Mouse (Mus musculus): ENCODE results near the gene Tfpi. TPM values are rescaled to one million over a fixed set of nuclear protein-coding genes. Genes with fewer than 3 reads are reported as not detected.

The Tfpi gene
- 24.5 and 27.0 TPM in 2 replicates for polyA plus RNA-seq (2014; fragmentation: Nextera tagmentation; extraction: Ambion mirVana)

DNA sequence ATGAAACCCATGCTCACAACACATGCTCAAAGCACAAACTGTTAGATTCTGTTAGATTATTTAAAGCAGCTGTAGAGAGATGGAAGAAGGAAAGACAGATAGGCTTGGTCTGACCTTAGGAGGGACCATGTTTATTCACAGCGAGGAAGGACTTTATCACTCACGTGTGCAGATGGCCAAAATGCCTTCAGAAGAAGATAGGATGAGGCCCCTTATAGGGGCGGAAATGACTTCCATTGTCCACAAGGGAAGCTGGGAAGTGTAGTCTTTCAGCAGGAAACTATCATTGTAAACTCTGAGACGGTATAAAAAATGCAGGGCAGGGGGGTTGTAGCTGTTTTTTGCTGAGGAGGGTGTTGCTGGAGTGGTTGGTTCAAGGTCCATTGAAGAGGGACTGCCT is at the start of gene Tfpi:
Gene Tfpi (minus strand): TSS at position 199 of the 400 bp plus-strand sequence.
- peak within 1 kb of the TSS; percentile 25 for H3K4me2 ChIP-seq (ENCODE audit: low read depth)
- ATAC-seq (ENCODE audit: insufficient read depth, low FRiP score, low TSS enrichment) (no peak), DNase-seq (ENCODE audit: low spot score) (no peak)
- no peak within 1 kb of the TSS for H3K9ac ChIP-seq (ENCODE audit: low read length)
- no peaks in the 10 kb centered on the region for H3K9me3 ChIP-seq (ENCODE audit: control insufficient read depth, low read length)
- H3K4me3 ChIP-seq (ENCODE audit: low read depth, low read length), result peak within 1 kb of the TSS; percentile 12
- H3K4me1 ChIP-seq (ENCODE audit: control insufficient read depth, insufficient read depth, low read length), result no peaks in the 10 kb centered on the region
- WGBS, result 46% methylated on average over 4 of the region's 4 CpGs
- no peaks in the 10 kb centered on the region for H3K27me3 ChIP-seq (ENCODE audit: control insufficient read depth, insufficient read depth, low read length)
- no peaks in the 10 kb centered on the region for H3K36me3 ChIP-seq (ENCODE audit: control insufficient read depth, insufficient read depth, low read length)
- H3K27ac ChIP-seq (ENCODE audit: low read depth, low read length), result no peak within 1 kb of the TSS

- no peak overlapping the region for H3K4me2 ChIP-seq (ENCODE audit: low read depth)
- H3K4me3 ChIP-seq (ENCODE audit: low read depth, low read length), result no peak overlapping the region
- no peak overlapping the region for H3K9ac ChIP-seq (ENCODE audit: low read length)
- no peaks in the 10 kb centered on the region for H3K36me3 ChIP-seq (ENCODE audit: control insufficient read depth, insufficient read depth, low read length)
- H3K4me1 ChIP-seq (ENCODE audit: control insufficient read depth, insufficient read depth, low read length), result no peaks in the 10 kb centered on the region
- 84% methylated on average over 7 of the region's 7 CpGs for WGBS
- no peak for DNase-seq (ENCODE audit: low spot score)
- no peaks in the 10 kb centered on the region for H3K27me3 ChIP-seq (ENCODE audit: control insufficient read depth, insufficient read depth, low read length)
- no peak for ATAC-seq (ENCODE audit: insufficient read depth, low FRiP score, low TSS enrichment)
- no peaks in the 10 kb centered on the region for H3K9me3 ChIP-seq (ENCODE audit: control insufficient read depth, low read length)
- H3K27ac ChIP-seq (ENCODE audit: low read depth, low read length), result no peak overlapping the region
These were observed 49.6 kb upstream of the Tfpi start for GRCm38 (mm10) chr2:84526221-84526620.

DNA sequence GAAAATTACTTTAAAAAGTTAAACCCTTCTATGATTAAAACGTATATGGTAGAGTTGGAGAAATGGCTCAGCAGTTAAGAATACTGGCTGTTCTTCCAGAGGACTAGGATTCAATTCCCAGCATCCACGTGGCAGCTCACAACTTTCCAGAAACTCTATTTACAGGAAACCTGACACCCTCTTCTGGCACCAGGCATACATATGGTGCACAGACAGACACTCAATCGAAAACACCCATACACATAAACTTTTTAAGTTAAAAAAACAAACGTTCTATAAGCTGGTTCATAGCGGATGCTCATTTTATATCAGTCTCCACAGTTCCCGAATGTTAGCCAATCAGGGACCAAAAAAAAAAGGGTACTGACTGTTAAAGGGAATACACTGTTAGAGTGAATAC is 49.2 kb upstream of the Tfpi start:
- H3K4me1 ChIP-seq (ENCODE audit: control insufficient read depth, insufficient read depth, low read length), result no peaks in the 10 kb centered on the region
- DNase-seq (ENCODE audit: low spot score), result no peak
- H3K36me3 ChIP-seq (ENCODE audit: control insufficient read depth, insufficient read depth, low read length), result no peaks in the 10 kb centered on the region
- H3K9ac ChIP-seq (ENCODE audit: low read length), result no peak overlapping the region
- no peaks in the 10 kb centered on the region for H3K27me3 ChIP-seq (ENCODE audit: control insufficient read depth, insufficient read depth, low read length)
- 73% methylated on average over 6 of the region's 6 CpGs for WGBS
- no peak overlapping the region for H3K27ac ChIP-seq (ENCODE audit: low read depth, low read length)
- no peak for ATAC-seq (ENCODE audit: insufficient read depth, low FRiP score, low TSS enrichment)
- H3K9me3 ChIP-seq (ENCODE audit: control insufficient read depth, low read length), result no peaks in the 10 kb centered on the region
- H3K4me3 ChIP-seq (ENCODE audit: low read depth, low read length), result no peak overlapping the region
- no peak overlapping the region for H3K4me2 ChIP-seq (ENCODE audit: low read depth)

- no peaks in the 10 kb centered on the region for H3K36me3 ChIP-seq (ENCODE audit: control insufficient read depth, insufficient read depth, low read length)
- no peak overlapping the region for H3K9ac ChIP-seq (ENCODE audit: low read length)
- no peak overlapping the region for H3K27ac ChIP-seq (ENCODE audit: low read depth, low read length)
- H3K4me1 ChIP-seq (ENCODE audit: control insufficient read depth, insufficient read depth, low read length), result no peaks in the 10 kb centered on the region
- H3K27me3 ChIP-seq (ENCODE audit: control insufficient read depth, insufficient read depth, low read length), result no peaks in the 10 kb centered on the region
- H3K4me3 ChIP-seq (ENCODE audit: low read depth, low read length), result no peak overlapping the region
- DNase-seq (ENCODE audit: low spot score) (no peak), ATAC-seq (ENCODE audit: insufficient read depth, low FRiP score, low TSS enrichment) (no peak)
- H3K4me2 ChIP-seq (ENCODE audit: low read depth), result no peak overlapping the region
- H3K9me3 ChIP-seq (ENCODE audit: control insufficient read depth, low read length), result no peaks in the 10 kb centered on the region
- 94% methylated on average over 5 of the region's 5 CpGs for WGBS
These were observed 48.5 kb upstream of the Tfpi start for GRCm38 (mm10) chr2:84525047-84525446.

GRCm38 (mm10) chr2:84523994-84524393 is 47.4 kb upstream of the Tfpi start:
- no peak overlapping the region for H3K4me2 ChIP-seq (ENCODE audit: low read depth)
- H3K36me3 ChIP-seq (ENCODE audit: control insufficient read depth, insufficient read depth, low read length), result no peaks in the 10 kb centered on the region
- H3K9ac ChIP-seq (ENCODE audit: low read length), result no peak overlapping the region
- no peak overlapping the region for H3K4me3 ChIP-seq (ENCODE audit: low read depth, low read length)
- 82% methylated on average over 6 of the region's 6 CpGs for WGBS
- H3K9me3 ChIP-seq (ENCODE audit: control insufficient read depth, low read length), result no peaks in the 10 kb centered on the region
- ATAC-seq (ENCODE audit: insufficient read depth, low FRiP score, low TSS enrichment), result no peak
- no peak for DNase-seq (ENCODE audit: low spot score)
- H3K27ac ChIP-seq (ENCODE audit: low read depth, low read length), result no peak overlapping the region
- H3K4me1 ChIP-seq (ENCODE audit: control insufficient read depth, insufficient read depth, low read length), result no peaks in the 10 kb centered on the region
- H3K27me3 ChIP-seq (ENCODE audit: control insufficient read depth, insufficient read depth, low read length), result no peaks in the 10 kb centered on the region

- H3K36me3 ChIP-seq (ENCODE audit: control insufficient read depth, insufficient read depth, low read length), result no peaks in the 10 kb centered on the region
- H3K9me3 ChIP-seq (ENCODE audit: control insufficient read depth, low read length), result no peaks in the 10 kb centered on the region
- ATAC-seq (ENCODE audit: insufficient read depth, low FRiP score, low TSS enrichment), result no peak
- DNase-seq (ENCODE audit: low spot score), result no peak
- no peak overlapping the region for H3K4me2 ChIP-seq (ENCODE audit: low read depth)
- H3K4me1 ChIP-seq (ENCODE audit: control insufficient read depth, insufficient read depth, low read length), result no peaks in the 10 kb centered on the region
- 80% methylated on average over 6 of the region's 6 CpGs for WGBS
- H3K9ac ChIP-seq (ENCODE audit: low read length), result no peak overlapping the region
- no peaks in the 10 kb centered on the region for H3K27me3 ChIP-seq (ENCODE audit: control insufficient read depth, insufficient read depth, low read length)
- no peak overlapping the region for H3K27ac ChIP-seq (ENCODE audit: low read depth, low read length)
- no peak overlapping the region for H3K4me3 ChIP-seq (ENCODE audit: low read depth, low read length)
These were observed 46.7 kb upstream of the Tfpi start for GRCm38 (mm10) chr2:84523103-84523865.

DNA sequence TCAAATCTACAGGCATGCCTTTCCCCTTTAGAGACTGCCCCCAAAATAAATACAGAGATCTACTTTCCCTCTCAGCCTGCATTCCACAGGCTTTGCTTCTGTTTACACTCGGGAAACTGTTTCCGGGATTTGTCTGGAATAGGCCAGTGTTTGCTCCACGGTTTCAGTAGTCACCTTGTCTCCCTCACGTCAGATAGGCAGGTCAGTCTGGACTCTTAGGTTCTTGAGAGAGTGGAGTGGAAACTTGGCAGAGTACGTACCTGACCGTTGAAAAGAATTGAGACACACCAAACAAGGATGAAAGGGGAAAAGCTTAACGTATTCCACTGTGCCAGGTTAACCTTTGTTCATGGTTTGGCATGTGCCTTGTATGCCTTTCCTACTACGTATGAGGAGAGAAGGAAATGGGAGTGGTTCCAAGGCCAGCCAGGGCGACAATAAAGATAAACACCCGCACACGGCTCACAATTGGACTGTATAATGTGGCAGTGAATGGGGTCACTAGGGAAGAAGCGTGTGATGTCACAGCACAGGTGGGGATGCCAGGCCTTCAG is 43.0 kb upstream of the Tfpi start:
- Histone ChIP-seq H3K4me2 (ENCODE audit: low read depth) (no peak overlapping the region), H3K36me3 (ENCODE audit: control insufficient read depth, insufficient read depth, low read length) (no peaks in the 10 kb centered on the region), H3K4me1 (ENCODE audit: control insufficient read depth, insufficient read depth, low read length) (no peaks in the 10 kb centered on the region), H3K27ac (ENCODE audit: low read depth, low read length) (no peak overlapping the region), H3K27me3 (ENCODE audit: control insufficient read depth, insufficient read depth, low read length) (no peaks in the 10 kb centered on the region), H3K9ac (ENCODE audit: low read length) (no peak overlapping the region), H3K9me3 (ENCODE audit: control insufficient read depth, low read length) (no peaks in the 10 kb centered on the region; the same call in 1 of the 2 replicates), H3K4me3 (ENCODE audit: low read depth, low read length) (no peak overlapping the region)
- WGBS, result 75% methylated on average over 12 of the region's 12 CpGs
- ATAC-seq (ENCODE audit: insufficient read depth, low FRiP score, low TSS enrichment), result no peak
- DNase-seq (ENCODE audit: low spot score), result no peak

- DNase-seq (ENCODE audit: low spot score) (no peak), ATAC-seq (ENCODE audit: insufficient read depth, low FRiP score, low TSS enrichment) (no peak)
- no peak overlapping the region for H3K4me3 ChIP-seq (ENCODE audit: low read depth, low read length)
- no peaks in the 10 kb centered on the region for H3K27me3 ChIP-seq (ENCODE audit: control insufficient read depth, insufficient read depth, low read length)
- no peaks in the 10 kb centered on the region; the same call in 1 of the 2 replicates for H3K9me3 ChIP-seq (ENCODE audit: control insufficient read depth, low read length)
- 64% methylated on average over 5 of the region's 5 CpGs for WGBS
- no peak overlapping the region for H3K4me2 ChIP-seq (ENCODE audit: low read depth)
- H3K27ac ChIP-seq (ENCODE audit: low read depth, low read length), result no peak overlapping the region
- H3K4me1 ChIP-seq (ENCODE audit: control insufficient read depth, insufficient read depth, low read length), result no peaks in the 10 kb centered on the region
- no peak overlapping the region for H3K9ac ChIP-seq (ENCODE audit: low read length)
- no peaks in the 10 kb centered on the region for H3K36me3 ChIP-seq (ENCODE audit: control insufficient read depth, insufficient read depth, low read length)
These were observed 42.2 kb upstream of the Tfpi start for GRCm38 (mm10) chr2:84518767-84519166.

- H3K27ac ChIP-seq (ENCODE audit: low read depth, low read length), result no peak overlapping the region
These were observed 36.7 kb upstream of the Tfpi start for GRCm38 (mm10) chr2:84513281-84513680.

More at GRCm38 (mm10) chr2:84513281-84513680, 36.7 kb upstream of the Tfpi start:
- Histone ChIP-seq H3K9me3 (ENCODE audit: control insufficient read depth, low read length) (no peaks in the 10 kb centered on the region; the same call in 1 of the 2 replicates), H3K9ac (ENCODE audit: low read length) (no peak overlapping the region), H3K4me2 (ENCODE audit: low read depth) (no peak overlapping the region), H3K4me3 (ENCODE audit: low read depth, low read length) (no peak overlapping the region), H3K4me1 (ENCODE audit: control insufficient read depth, insufficient read depth, low read length) (no peaks in the 10 kb centered on the region), H3K27me3 (ENCODE audit: control insufficient read depth, insufficient read depth, low read length) (no peaks in the 10 kb centered on the region), H3K36me3 (ENCODE audit: control insufficient read depth, insufficient read depth, low read length) (0 out of 2 replicates have a peak, but pooled peaks cover 2% of the 10 kb centered on the region)
- ATAC-seq (ENCODE audit: insufficient read depth, low FRiP score, low TSS enrichment), result no peak
- WGBS, result 91% methylated on average over 3 of the region's 3 CpGs
- DNase-seq (ENCODE audit: low spot score), result no peak
